Mouse (Mus musculus) heart, postnatal 4 days (tissue): ENCODE measurements around the gene 9430097D07Rik. TPM values are rescaled to one million over a fixed set of nuclear protein-coding genes. Genes with fewer than 3 reads are reported as not detected.

Experiments used
- DNase-seq: peaks from one replicate; pipeline ENCODE4 v3.0.0; 2021
- total RNA-seq, 2 experiments: library from RNA; stranded (reverse); gene quantifications; 2 replicates each; pipeline ENCODE4 v1.2.3; 2021

Gene 9430097D07Rik
- total RNA-seq: not detected

DNA sequence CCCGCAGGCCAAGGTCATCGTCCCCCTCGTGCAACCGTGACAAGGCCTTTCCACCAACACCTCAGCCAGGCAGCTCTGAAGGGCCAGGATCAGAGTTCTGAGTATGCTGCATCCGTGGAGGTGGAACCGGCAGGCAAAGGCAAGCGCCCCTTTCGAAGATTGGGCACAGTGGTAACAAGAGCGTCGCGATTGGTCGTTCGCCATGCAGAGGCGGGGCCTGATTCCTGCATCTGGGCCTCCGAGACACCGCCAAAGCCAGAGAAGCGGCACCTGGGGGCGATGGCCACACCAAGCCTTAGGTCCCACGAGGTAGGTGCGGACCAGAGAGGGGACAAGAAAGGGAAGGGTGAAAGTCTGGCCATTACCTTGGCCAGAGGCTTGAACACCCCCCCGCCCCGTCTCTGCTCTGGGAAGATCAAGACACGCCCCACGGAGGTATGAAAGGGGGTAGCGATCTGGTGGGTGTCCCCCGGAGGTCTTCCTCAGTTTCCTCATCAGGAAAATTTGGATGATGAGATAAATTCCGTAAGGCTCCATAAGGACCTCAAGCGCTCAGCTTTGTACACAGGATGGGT is at the start of gene 9430097D07Rik:
TSS of gene 9430097D07Rik (minus strand) at position 99 of the 575 bp plus-strand sequence.
- no peak for DNase-seq

GRCm38 (mm10) chr2:32624111-32624748 is 48.7 kb upstream of the 9430097D07Rik start:
- DNase-seq: no peak

- DNase-seq: no peak
Observed at GRCm38 (mm10) chr2:32621517-32621859, 46.0 kb upstream of the 9430097D07Rik start, which contains the start of gene Ak1. TSS of gene Ak1 (plus strand) at chr2:32621758.

GRCm38 (mm10) chr2:32620682-32621516 is 45.4 kb upstream of the 9430097D07Rik start:
- DNase-seq: peak; percentile 91

GRCm38 (mm10) chr2:32618051-32618450 is 42.6 kb upstream of the 9430097D07Rik start:
- no peak for DNase-seq

- peak; percentile 49 for DNase-seq
Observed at GRCm38 (mm10) chr2:32617601-32618000, 42.1 kb upstream of the 9430097D07Rik start.

- DNase-seq: no peak
Observed at GRCm38 (mm10) chr2:32617109-32617508, 41.6 kb upstream of the 9430097D07Rik start.

- DNase-seq: no peak
Observed at GRCm38 (mm10) chr2:32612274-32612673, 36.8 kb upstream of the 9430097D07Rik start.

DNA sequence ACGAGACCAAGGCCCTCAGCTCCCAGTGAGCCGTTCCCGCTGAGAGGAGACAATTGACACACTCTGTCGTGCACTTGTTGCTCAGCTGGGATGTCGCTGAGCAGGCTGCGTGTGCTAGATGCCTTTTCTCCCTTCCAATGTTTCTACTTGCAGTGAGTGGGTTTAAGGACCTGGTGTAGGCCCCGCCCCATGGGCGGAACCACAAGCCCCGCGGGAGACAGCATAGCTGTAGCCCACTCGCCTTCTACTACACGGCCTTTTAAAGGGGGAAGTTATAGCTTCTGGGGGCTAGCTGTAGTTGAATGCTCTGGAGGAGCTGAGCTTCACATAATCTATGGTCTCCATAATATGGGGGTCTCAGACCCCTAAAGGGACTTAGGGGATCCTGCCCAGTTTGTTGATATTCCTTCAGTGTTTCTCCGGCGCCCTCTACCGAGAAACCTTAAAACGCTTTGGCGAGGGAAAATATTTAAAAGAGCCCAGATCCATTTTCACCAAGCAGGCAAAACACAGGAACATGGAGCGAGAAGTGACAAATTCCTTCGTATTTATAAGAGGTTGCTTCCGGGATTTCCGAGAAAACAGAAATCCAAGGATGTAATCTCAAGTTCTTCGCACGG is 35.2 kb upstream of the 9430097D07Rik start:
- DNase-seq: peak; percentile 64

DNA sequence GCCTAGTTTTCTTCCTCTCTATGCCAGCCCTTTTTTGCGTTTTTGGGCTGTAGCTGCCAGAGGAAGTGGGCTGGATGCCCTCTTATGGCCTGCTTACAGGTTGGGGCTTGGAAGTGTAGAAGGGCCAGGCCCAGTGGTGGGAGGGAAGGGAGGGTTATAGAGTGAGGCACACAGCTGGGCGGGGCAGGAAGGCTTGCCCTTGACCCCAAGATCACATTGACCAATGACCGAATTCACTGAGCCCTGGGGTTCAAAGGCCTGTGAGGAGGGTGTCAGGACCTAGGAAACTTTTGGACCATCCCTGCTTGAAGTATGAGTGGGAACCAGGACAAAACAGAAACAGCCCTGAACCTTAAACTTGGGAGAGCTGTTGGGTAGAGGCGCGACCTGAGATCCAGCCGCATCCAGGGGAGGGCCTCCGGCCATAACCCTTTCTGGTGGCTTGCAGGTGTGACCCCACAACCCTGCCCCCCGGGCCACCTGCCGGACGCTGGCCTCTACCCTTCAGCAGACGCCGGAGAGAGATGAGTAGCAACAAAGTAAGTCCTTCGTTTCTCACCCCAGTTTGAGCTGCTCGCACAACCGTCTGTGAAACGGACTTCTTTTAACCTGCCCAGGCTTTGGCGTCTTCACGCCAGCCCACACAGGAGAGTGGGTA is 33.4 kb upstream of the 9430097D07Rik start:
- DNase-seq: no peak

GRCm38 (mm10) chr2:32608141-32608777 is 32.8 kb upstream of the 9430097D07Rik start:
- peak; percentile 80 for DNase-seq

DNA sequence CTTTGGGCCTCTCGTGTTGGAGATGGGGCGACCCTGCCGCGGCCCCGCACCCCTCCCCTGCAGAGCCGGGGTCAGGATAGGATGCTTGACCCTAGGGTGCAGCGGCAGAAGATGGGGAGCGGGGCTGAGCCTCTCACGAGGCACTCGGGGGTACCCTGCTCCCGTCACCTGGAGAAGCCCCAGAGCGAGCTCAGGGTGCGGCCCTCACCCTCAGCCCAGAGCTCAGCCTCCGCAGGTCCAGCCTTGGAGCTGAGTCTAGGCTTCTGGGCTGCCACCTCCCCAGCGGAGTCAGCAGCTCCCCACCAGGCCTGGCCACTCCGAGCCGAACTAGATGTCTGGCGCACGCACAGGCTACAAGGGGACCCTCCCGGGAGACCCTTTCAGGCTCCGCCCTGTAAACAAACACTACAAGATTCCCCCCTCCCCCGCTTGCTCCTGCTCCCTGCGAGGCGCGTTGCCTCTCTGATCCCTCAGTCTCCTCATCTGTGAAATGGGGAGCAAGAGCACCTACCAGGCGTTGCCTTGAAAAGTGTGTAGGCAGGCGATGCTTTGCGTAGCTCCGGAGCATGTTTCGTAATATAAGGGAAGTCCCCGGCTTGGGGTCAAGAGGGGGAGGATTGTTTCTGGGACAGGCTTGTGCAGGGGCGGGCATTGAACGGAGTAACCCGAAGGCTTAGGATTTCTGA is 31.9 kb upstream of the 9430097D07Rik start:
- peak; percentile 64 for DNase-seq

GRCm38 (mm10) chr2:32606161-32607142 is 31.0 kb upstream of the 9430097D07Rik start:
- peak; percentile 91 for DNase-seq

DNA sequence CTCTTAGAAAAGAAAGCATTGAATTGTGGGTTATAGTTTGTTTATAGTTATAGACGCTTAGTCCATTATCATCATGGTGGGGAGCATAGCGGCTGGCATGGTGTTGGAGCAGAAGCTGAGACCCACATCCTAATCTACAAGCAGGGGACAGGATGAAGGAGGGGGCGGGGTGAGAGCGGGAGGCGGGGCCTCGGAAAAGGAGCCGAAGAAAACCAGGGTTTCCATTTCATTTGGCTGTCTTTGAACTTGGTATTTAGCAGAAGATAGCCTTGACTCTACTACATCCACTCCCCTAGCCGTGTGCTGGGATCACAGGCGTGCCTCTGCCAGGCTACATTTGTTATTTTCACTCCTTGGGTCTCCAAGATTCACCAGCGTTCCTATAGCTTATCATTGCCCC is 29.1 kb upstream of the 9430097D07Rik start:
- DNase-seq: no peak

- DNase-seq: peak; percentile 93
Observed at GRCm38 (mm10) chr2:32602600-32603054, 27.1 kb upstream of the 9430097D07Rik start.

GRCm38 (mm10) chr2:32601417-32602065 is 26.1 kb upstream of the 9430097D07Rik start:
- DNase-seq: peak; percentile 57

DNA sequence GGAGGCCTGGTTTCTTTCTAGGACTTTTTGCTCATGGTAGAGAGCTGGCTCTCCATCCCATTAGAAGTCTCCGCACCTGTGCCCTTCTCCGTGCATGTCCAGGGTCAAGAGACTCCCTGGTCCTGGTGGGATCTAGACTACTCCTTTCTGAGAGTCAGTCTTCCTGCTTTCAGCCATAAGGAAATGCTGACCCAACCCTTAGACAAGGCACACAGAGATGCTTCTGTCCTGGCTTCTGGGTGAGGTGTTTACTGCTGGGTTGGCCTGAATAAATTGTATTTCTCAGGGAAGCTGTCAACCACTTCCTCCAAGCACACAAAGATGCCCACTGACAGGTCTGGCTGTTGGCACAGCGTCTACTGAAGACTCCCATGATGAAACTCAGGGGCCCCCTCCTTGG is 23.9 kb upstream of the 9430097D07Rik start, which contains the start of gene St6galnac6:
TSS of gene St6galnac6 (plus strand) at position 301 of the 400 bp plus-strand sequence.
- DNase-seq: no peak

DNA sequence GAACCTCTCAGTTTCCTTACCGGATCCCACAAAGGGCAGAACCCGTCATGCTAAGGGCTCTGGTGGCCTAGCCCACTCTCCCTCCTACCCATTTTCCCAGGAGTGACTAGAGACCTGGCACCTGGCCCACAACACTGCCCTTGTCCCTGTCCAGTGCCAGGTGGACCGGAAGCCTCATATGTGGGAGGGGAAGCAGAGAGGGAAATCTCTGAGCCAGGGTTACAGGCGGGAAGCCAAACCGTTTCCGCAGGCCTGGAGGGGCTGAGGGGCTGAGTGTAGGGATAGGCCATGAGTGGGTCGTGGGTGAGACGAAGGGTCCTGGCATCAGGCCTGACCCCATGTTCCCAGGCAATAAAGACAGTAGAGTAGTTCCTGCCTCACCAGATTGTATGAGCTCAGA is 23.0 kb upstream of the 9430097D07Rik start:
- DNase-seq: peak; percentile 72

DNA sequence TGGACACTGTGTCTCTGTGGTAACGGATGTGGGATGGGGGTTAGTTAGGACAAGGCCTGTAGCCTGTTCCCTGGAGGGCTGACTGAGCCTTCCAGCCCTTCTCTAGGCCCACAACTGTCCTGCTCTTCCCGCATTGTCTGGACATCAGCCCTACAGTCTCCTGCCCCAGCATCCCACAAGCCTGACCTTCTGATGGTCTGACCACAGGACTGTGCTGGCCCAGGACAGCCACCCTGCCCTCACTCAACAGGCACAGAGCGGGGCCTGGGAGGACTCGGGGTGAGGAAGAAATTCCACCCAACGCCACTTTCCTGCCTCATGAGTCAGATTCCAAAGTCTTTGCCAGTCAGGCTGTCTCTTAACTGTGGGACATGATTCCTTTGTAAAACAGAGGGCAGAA is 22.2 kb upstream of the 9430097D07Rik start:
- no peak for DNase-seq
